Mouse (Mus musculus) lung, adult 2 months (tissue): ENCODE data around the gene Hist1h1b.

Source experiments
- CTCF ChIP-seq: fragments of 200-500 bp; IDR thresholded peaks from 2 replicates; pipeline ENCODE4 v1.5.1; 2011; ENCODE audit warnings: mild to moderate bottlenecking, low read length, control low read depth; ENCODE audit not compliant: insufficient read depth
- POLR2A ChIP-seq: fragments of 200-500 bp; IDR thresholded peaks from 2 replicates; pipeline ENCODE4 v1.6.1; 2011; ENCODE audit warnings: low read depth, mild to moderate bottlenecking, control low read depth, low read length, borderline replicate concordance; ENCODE audit errors: extremely low read depth

- TF ChIP-seq CTCF: no peak
- no peak for TF ChIP-seq POLR2A
These were observed 663 bp upstream of the Hist1h1b start for GRCm38 (mm10) chr13:21781021-21781555.
